Mouse (Mus musculus) urinary bladder, adult 2 months (tissue): ENCODE measurements around the gene Lrp3. TPM values are rescaled to one million over a fixed set of nuclear protein-coding genes. Genes with fewer than 3 reads are reported as not detected.

Experiments used
- DNase-seq: peaks from one replicate; pipeline ENCODE4 v3.0.0; 2022; ENCODE audit warnings: low spot score
- polyA plus RNA-seq: library from polyadenylated mRNA; depleted of rRNA; stranded (reverse); fragments of >200 nt; gene quantifications from 2 replicates; pipeline ENCODE4 v1.2.3, GENCODE M21; 2012

Lrp3 gene
- polyA plus RNA-seq, 1 experiment = 13.3 TPM

DNA sequence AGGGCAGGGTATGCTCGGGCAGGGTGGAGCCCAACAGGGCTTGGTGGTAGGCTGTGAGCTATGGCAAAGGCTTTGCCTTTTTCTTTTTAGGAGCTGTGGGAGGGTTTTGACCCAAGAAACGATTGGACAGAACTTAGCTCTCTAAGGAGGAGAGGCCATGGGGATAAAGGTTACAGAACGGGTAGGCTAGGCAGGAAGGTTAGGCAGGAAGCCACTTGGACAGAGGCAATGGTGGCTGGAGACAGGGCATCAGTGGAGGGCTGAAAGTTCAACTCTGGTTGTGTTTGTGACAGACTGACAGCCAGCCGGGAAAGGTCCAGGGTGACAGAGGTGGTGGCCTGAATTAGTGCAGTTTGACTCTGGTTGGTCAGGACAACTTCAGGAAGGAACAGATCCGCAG is 25.6 kb downstream of the Lrp3 start:
- DNase-seq = no peak

DNA sequence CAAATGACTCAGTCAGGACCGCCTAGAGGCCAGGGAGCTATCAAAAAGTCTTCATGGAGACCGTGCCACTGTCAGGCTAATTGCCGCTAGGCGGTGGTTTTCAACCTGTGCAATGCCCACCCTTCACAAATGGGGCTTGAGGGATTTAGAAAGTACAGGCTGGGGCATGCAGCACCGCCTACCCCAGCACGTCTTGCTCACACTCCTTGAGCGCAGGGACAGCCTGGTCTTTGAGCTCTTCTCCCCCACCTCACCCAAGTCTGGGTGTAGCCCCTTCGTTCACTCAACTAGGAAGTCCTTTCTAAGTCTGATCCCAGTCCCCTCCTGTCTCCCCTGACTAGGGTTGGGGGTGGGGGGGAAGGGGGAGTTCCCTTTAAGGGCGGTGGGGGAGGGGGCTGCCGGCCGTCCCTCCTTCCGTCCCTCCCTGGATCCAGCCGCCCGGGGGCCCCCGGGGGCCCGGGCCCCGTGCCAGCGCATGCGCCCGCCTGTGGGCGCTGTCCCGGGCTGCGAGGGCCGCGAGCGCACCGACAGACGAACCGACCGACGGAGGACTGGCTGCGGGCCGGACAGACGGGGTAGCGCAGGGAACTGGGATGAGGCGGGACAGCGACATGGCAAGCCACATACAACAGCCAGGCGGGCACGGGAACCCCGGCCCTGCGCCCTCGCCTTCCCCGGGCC is 29.3 kb downstream of the Lrp3 start, which contains the start of gene Slc7a10:
Slc7a10 (plus strand) TSS at position 497 of the 681 bp plus-strand sequence.
- DNase-seq = no peak

DNA sequence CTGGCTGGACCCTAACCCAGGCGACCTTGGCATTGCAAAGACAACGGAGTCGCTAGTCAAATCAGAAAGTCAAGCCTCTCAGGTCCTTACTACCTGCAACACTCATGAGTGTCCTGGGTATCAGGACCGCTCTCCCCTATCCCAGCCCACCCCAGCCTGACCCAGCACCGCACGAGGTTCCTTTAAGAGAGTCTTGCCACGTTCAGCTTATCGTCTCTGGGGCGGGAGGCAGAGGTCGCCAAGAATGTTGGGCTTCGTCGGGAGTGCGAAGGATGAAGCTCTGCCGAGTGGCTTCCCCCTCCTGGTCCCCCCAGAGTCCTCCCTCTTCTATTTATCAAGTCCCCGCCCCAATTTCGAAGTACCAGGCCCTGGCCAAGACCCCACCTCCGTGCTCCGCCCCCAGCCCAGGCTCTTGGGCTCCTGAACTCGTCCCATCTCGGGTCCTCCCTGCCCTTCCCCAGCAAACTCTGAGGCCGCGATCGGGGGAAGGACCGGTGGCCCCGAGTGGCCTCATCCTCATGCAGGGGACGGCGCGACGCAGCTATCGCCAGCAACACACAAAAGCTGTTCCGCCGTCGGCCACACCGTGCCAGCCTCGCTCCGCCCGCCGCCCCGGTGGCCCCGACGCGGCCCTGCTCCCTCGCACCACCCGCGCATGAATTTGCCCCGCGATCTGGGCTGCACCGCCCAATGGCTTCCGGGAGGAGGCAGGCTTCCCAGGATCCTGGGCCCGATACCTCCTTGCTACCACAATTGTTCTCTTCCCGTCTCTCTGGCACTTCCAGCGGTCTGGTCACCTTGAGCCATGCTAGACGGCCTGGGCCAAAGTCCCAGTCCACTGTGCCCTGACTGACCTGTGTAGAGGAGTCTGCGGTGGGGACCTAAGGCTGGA is 30.2 kb downstream of the Lrp3 start:
- DNase-seq = no peak

DNA sequence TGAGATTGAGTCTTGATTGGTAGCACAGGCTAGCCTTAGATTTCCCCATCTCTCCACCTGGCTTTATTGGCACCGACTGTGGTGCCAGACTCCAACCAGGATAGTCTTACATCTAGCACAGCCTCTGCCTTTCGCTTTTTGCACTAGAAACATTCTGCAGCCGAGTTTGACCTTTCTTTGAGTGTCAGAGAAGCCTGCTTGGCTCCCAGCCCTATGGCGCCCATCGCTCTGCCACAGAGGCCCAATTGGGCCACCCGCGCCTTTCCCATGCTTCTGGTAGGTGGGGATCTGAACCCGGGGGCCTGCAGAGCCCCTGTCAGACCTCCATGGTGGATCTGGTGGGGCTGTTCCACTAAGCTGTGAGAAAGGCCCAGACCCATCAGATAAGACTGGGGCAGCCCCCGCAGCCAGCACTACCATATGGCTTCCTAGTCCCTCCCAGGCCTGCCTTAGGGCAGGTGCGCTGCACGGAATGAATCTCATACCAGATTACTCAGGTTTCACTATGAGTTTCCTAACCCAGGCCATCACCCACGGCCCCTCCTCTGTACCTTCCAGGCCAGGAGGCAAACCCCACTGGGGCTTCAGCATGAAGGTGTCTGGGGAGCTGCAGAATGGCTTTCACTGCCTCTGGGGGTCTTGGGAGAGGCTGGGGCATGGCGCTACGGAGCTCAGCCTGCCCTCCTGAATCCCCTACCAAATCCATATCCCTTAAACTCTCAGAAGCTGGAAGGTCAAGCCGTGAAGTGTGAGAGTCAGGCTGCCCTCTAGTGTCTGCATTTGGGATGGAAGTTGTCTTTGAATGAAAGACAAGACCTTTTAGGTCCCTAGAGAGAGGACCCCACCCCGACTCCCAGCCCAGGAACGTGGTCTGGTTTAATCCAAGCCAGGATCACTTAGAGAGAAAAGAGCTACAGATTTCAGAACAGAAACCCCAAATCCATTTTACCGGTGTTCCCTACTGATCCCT is 38.6 kb downstream of the Lrp3 start:
- DNase-seq = no peak

DNA sequence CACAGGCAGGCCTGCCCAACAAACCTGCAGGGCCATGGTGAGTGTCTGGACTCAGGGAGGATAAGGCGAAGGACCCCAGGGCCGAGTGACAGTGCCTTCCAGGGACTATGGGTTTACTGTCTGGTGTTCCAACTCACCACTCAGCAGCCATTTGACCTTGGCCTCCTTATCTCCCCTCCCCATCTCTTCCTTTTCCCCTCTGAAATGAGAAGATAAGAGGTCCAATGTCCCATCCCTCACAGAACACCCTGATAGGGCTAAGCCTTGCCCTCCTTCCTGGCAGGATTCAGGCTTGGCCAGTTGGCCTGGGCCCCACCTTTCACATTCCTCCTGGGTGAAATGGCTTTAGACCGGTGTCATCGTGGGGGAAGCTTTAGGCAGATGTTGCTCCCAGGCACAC is 39.8 kb downstream of the Lrp3 start:
- no peak for DNase-seq

DNA sequence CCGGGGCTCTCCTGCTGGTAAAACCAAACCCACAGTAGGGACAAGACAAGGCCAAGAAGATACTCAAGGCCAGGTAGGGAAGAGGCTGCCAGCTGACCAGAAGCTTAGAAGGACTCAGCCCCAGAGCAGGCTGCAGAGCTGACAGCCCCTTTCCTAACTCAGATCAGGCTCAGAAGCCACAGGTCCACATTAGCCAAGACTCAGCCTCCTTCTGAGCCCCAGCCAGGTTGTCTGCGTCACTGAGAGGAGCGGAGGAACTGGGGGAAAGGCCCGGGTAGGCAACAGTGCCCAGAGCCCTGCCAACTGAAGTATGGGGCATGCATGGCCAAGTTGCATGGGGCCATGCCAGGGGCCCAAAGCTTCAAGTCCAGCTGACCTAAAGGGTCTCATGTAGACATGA is 42.8 kb downstream of the Lrp3 start:
- DNase-seq = no peak

DNA sequence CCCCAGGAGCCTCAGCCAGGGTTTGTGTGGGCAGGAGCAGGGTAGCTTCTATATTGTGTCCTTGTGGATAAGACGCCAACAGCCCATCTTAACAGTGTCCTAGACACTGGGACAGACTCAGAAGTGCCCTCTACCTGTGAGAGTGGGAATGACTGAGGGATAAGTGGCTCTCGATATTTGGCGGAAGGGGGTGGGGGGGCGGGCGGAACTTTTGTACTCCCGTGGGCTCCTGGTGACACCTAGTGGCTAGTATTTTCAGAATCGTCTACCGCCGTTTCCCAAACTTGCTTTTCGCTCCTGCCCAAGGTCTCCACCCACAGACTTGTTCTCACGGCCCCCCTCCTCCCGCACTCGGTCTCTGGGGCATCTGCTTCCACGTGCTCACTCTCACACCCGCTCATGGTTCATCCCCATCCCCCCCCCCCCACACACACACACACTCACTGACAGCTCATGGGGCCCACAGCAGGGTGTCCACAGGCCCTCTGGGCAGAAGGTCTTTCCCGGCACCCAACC is 43.4 kb downstream of the Lrp3 start:
- no peak for DNase-seq

DNA sequence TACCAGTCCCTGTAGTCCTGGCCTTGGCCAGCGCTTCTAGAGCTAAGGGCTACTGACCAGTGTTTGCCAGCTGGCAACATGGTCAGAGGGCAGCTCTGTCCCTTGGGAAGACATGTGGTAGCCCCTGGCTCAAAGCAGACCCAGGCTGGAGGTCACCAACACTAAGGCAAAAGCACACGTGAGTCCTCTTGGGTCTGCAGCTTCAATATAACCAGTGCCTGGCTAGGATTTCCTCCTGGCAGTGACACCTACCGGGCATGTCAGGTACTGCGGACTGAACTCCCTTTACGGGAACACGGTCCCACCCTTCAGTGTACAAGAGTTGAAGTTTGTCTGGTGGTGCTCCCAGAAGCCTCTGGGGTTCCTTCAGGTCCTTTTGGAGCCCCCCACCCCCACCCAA is 46.0 kb downstream of the Lrp3 start:
- DNase-seq = peak; percentile 78

DNA sequence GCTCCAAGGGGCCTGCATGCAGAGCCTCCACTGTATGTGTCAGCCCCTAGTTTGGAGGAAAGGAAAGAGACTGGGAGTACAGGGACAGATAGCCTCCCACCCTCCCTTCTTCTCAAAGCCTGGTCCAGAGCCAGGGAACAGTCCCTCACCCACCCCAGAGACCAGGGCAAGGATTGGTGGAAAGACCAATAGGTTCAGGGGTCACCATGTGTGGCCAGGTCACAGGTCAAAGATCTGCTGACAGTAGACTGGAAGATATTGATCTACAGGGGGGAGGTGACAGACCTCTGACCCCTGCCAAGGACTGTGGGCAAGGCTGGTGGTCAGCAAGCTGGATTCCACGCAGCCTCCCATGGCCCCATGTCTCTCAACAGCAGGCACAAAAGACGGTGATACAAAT is 47.4 kb downstream of the Lrp3 start:
- DNase-seq = no peak

DNA sequence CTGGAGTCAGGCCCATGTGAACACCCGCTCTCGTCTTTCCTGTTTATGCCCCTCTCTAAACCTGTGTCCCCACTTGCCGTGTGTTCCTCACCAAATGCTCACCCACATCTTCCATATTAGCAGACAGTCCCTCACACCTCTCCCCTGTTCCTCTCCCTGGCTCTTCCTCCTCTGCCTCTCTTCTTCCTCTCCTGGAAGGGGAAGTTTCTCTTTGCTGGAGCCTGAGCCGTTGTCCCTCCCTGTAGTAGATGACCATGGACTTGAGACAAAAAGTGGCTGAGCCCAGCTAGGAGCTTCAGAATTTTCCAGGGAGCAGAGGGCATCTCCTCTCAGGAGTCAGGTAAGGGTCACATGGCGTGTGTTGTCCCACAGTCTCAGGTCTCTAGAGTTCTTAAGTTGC is 48.3 kb downstream of the Lrp3 start:
- DNase-seq = no peak

DNA sequence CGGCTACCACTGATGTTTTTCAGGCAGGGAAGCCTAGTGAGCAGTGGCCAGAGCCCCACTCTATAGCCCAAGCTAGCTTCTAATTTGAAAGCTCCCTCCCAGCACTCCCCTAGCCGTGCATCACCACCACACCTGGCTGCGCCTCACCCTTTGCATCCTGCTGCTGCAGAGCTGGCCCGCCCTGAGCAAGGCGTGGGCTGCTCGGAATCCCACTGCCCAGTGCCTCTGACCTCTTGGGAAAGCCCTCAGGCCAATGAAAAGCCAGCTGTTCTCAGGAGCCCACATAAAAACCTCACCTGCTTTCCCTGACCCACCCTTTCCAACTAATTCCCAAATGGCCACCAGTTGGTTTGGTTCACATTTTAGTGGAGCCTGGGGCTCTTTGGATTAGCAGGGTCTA is 51.2 kb downstream of the Lrp3 start:
- no peak for DNase-seq

DNA sequence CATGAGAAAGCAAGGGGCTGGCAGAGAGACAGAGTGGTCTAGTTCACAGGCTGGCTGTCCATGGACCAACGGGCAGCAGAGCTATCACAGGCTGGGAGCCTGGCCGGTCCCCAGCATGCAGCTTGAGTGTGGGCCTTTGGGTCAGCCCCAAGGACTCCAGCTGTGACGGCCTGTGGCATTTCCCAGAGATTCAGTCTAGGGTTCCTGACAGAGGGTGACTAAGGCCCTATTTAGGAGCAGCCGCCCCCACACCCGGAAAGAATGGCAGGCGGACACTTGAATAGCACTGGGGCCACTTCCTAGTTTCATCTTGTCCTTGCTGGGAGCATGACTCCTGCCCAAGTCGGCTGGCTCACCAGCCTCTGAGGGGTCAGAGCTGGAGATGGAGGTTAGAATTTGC is 51.7 kb downstream of the Lrp3 start:
- no peak for DNase-seq

DNA sequence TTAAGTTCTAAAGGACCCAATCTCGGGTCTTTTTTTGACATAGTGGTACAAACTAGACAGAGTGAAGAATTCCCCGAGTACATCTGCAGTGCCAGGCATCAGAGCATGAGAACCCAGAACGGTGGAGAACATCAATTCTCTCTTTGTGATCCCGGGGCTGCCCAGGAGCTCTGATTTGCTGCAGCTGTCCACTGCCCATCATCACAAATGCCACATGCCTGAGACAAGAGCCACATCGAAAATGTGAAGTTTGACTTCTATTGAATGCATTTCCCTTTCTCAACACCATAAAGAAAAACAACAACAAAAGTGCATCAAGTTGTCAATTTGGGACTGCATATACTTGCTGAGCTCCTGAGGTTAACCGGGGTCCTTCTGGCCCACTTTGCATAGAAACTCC is 52.9 kb downstream of the Lrp3 start:
- no peak for DNase-seq

DNA sequence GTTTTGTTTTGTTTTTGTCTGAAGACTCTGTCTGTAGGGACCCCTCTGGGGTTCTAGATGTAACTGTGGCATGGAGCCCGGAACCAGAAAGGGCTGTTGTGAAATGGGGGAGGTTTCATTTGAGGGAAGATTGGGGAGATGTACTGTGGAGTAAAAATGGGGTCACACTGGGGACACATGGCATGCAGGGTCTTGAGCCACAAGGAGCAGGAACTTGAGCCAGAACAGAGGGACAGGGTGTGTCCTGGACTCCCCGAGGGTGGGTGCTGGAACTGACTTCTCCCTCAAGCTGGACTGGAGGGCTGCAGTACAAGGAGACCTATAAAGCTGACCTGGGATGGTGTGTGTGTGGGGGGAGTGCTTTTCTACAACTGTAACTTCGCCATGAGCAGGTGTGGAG is 57.8 kb downstream of the Lrp3 start:
- DNase-seq = no peak

DNA sequence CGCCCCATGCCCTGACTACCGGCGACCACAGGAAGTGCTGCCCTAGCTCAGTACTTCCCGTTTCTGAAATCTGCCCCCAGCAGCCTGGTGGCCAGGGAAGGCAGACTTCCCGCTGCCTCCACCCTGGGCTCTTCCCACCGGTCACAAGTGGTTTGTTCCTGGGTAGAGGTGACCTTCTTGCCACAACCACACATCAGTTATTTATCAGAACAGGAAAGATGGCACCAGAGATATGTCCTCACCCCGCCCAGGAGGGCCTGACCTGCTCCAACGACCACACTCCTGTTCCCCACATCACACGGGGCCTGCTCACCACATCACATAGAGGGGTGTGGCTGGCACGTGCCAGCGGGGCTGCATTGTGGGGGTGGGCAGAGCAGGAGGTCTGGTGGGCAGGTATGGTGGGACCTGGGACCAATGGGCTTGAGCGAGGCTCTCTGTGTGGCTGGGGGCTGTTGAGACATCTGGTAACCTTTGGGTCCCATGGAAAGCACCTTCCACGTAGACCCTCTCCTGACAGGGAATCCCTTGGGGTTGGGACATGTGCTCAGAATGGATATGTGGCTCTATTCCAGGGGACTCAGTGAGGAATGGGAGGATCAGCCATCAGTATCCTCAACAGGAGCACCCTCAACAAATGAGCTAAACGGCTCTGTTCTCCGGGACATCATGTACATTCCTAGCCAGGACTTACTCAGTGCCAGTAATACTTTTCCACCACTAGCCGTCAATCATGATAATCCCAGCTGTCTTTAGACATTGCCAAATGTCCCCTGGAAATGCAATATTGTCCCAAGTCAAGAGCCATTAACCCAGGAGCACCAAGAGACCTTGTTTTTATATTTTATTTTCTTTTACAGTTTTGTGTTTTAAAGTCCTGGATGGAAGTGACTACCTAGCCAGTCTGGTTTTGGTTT is 58.5 kb downstream of the Lrp3 start:
- no peak for DNase-seq

DNA sequence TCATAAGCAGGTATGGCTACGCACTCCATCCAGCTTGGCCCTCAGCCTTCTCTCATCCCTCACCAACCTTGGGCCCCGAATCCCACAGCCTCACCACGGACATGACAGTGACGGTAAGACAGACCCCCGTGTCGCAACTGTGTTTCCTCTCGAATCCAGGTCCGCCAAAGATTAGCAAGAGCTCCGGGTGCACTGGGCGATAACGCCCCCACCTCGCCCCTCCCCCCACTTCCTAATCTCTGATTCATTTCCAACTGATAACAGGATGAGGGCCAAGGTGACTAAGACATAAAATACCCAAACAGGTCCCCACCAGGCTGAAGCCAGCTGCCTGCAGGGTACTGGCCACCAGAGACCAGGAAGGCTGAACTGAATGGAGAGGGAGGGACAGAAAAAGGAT is 60.8 kb downstream of the Lrp3 start:
- no peak for DNase-seq

DNA sequence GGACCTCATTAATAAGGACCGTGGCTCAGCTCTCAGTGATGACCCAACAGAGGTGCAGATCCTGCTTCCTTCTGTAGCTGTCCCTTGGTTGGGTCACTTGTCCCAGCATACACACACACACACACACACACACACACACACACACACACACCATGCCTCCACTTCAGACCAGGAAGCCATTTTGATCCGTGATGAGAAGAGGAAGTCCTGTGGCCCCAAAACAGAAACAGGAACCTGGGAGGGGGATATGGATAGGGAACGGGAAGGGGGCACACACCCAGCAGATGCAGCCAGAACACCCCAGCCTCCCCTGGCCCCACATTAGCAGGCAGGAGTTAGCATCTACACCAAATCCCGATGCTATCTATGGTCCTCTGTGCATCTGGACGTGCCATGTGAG is 64.4 kb downstream of the Lrp3 start:
- no peak for DNase-seq
